8 mouse cellular contexts compared by ENCODE assay signal in genomic region chr2:85047081-85047480, GRCm38 (mm10). TPM values are rescaled to one million over a fixed set of nuclear protein-coding genes. Genes with fewer than 3 reads are reported as not detected.
A peak's percentile ranks its signal among the peaks of the same experiment; 100 is the strongest.
DNase-seq lines count a peak whose midpoint lies in the region; ATAC-seq and TF ChIP-seq lines count a peak whose summit lies in the region.

No protein-coding gene starts in this region.

- peak overlapping the region; percentile 19; the same call in 1 of the 2 replicates for H3K9ac ChIP-seq in embryonic facial prominence, embryonic 15.5 days
- H3K9ac ChIP-seq in midbrain, postnatal 0 days (replicated peaks; ENCODE audit: low read length, poor library complexity, severe bottlenecking): peak overlapping the region; percentile 79

- peak; percentile 51 for DNase-seq in kidney, adult 9 months
- DNase-seq in kidney, postnatal 36 days: no peak
- no peak for DNase-seq in limb, embryonic 10.5 days (ENCODE audit: low spot score)
- DNase-seq in midbrain, postnatal 0 days (ENCODE audit: low spot score): no peak
- no peak for DNase-seq in layer of hippocampus, postnatal 14 days (ENCODE audit: low spot score in 2 of 2)
- DNase-seq in left cerebral cortex, postnatal 10 days (ENCODE audit: extremely low spot score in 1 of 2, low spot score in 2 of 2): no peak
- no peak for DNase-seq in right cerebral cortex, postnatal 10 days (ENCODE audit: low spot score in 2 of 2)

- H3K4me3 ChIP-seq in embryonic facial prominence, embryonic 15.5 days (replicated peaks): peak overlapping the region; percentile 73
- H3K4me3 ChIP-seq in limb, embryonic 10.5 days: peak overlapping the region; percentile 83
- H3K4me3 ChIP-seq in midbrain, postnatal 0 days (ENCODE audit: low read depth, low read length): peak overlapping the region; percentile 72

- peaks cover 48% of the 10 kb centered on the region for H3K4me1 ChIP-seq in embryonic facial prominence, embryonic 15.5 days
- H3K4me1 ChIP-seq in limb, embryonic 10.5 days: peaks cover 40% of the 10 kb centered on the region
- H3K4me1 ChIP-seq in midbrain, postnatal 0 days (ENCODE audit: insufficient read depth, low read length): peaks cover 11% of the 10 kb centered on the region; the same call in 1 of the 2 replicates

- 41% methylated on average over 10 of the region's 10 CpGs for WGBS in embryonic facial prominence, embryonic 15.5 days
- WGBS in limb, embryonic 10.5 days: 64% methylated on average over 10 of the region's 10 CpGs
- WGBS in midbrain, postnatal 0 days: 50% methylated on average over 10 of the region's 10 CpGs

- no peak for TF ChIP-seq CTCF in midbrain, postnatal 0 days (IDR thresholded peaks at IDR 0.05)

- peaks cover 53% of the 10 kb centered on the region for H3K36me3 ChIP-seq in embryonic facial prominence, embryonic 15.5 days
- peaks cover 60% of the 10 kb centered on the region for H3K36me3 ChIP-seq in limb, embryonic 10.5 days
- H3K36me3 ChIP-seq in midbrain, postnatal 0 days (ENCODE audit: insufficient read depth, low read length): peaks cover 49% of the 10 kb centered on the region

- H3K27ac ChIP-seq in embryonic facial prominence, embryonic 15.5 days (replicated peaks): peak overlapping the region; percentile 99
- H3K27ac ChIP-seq in limb, embryonic 10.5 days: peak overlapping the region; percentile 90; the same call in 1 of the 2 replicates
- peak overlapping the region; percentile 86 for H3K27ac ChIP-seq in midbrain, postnatal 0 days (ENCODE audit: low read depth, low read length)

- intact Hi-C loops in left cerebral cortex, postnatal 10 days (cut with DNase I): loop anchor here (10.0 kb wide), 1 partner anchor 312 kb away; the partner anchor contains the start of gene Ypel4

- H3K27me3 ChIP-seq in embryonic facial prominence, embryonic 15.5 days: no peaks in the 10 kb centered on the region
- no peaks in the 10 kb centered on the region for H3K27me3 ChIP-seq in limb, embryonic 10.5 days (ENCODE audit: low read depth, poor library complexity, severe bottlenecking)
- H3K27me3 ChIP-seq in midbrain, postnatal 0 days (ENCODE audit: insufficient read depth, low read length): no peaks in the 10 kb centered on the region

- no peak for ATAC-seq in embryonic facial prominence, embryonic 15.5 days (ENCODE audit: insufficient number of reproducible peaks, low FRiP score, low TSS enrichment, low read depth)
- ATAC-seq in midbrain, postnatal 0 days (ENCODE audit: low FRiP score): no peak

- H3K9me3 ChIP-seq in embryonic facial prominence, embryonic 15.5 days (replicated peaks): no peaks in the 10 kb centered on the region
- H3K9me3 ChIP-seq in limb, embryonic 10.5 days (replicated peaks): no peaks in the 10 kb centered on the region
- H3K9me3 ChIP-seq in midbrain, postnatal 0 days (ENCODE audit: low read length): no peaks in the 10 kb centered on the region

- H3K4me2 ChIP-seq in embryonic facial prominence, embryonic 15.5 days (replicated peaks): peak overlapping the region; percentile 69
- peak overlapping the region; percentile 72 for H3K4me2 ChIP-seq in midbrain, postnatal 0 days (ENCODE audit: low read depth, low read length, poor library complexity, severe bottlenecking)

RNA-seq across cellular contexts. Expression of gene Tnks1bp1, which starts 0.7 kb away (rescaled TPM):
- 63.8 and 68.0 TPM in 2 replicates for polyA plus RNA-seq in embryonic facial prominence, embryonic 15.5 days (2015; fragmentation: Nextera tagmentation; extraction: Ambion mirVana)
- polyA plus RNA-seq in limb, embryonic 10.5 days (2016; fragmentation: Nextera tagmentation; extraction: Ambion mirVana): 28.7 and 32.0 TPM in 2 replicates
- total RNA-seq in midbrain, postnatal 0 days (2014; rRNA removed): 86.8 and 102 TPM in 2 replicates
- 18.0 and 18.8 TPM in 2 replicates for polyA plus RNA-seq in midbrain, postnatal 0 days (2015; fragmentation: Nextera tagmentation; extraction: Ambion mirVana)
- 100 to 1,000 TPM; 128 to 141 TPM for total RNA-seq in layer of hippocampus, postnatal 14 days (2021)
- 10 to 100 TPM; 77.8 to 88.7 TPM for total RNA-seq in left cerebral cortex, postnatal 10 days (2021)

RNA-seq across cellular contexts. Expression of gene P2rx3, which starts 9.8 kb away (rescaled TPM):
- 1.2 and 1.7 TPM in 2 replicates for polyA plus RNA-seq in embryonic facial prominence, embryonic 15.5 days (2015; fragmentation: Nextera tagmentation; extraction: Ambion mirVana)
- 2.1 and 2.8 TPM in 2 replicates for polyA plus RNA-seq in limb, embryonic 10.5 days (2016; fragmentation: Nextera tagmentation; extraction: Ambion mirVana)
- total RNA-seq in midbrain, postnatal 0 days (2014; rRNA removed): 0.14 and 2.7 TPM in 2 replicates
- polyA plus RNA-seq in midbrain, postnatal 0 days (2015; fragmentation: Nextera tagmentation; extraction: Ambion mirVana): 0.48 and 0.88 TPM in 2 replicates
- 1 to 10 TPM; 2.8 to 3.4 TPM for total RNA-seq in layer of hippocampus, postnatal 14 days (2021)
- 1 to 10 TPM; 1.9 to 2.2 TPM for total RNA-seq in left cerebral cortex, postnatal 10 days (2021)

RNA-seq across cellular contexts. Expression of gene Ssrp1, which starts 10.0 kb away (rescaled TPM):
- polyA plus RNA-seq in embryonic facial prominence, embryonic 15.5 days (2015; fragmentation: Nextera tagmentation; extraction: Ambion mirVana): 236 and 250 TPM in 2 replicates
- 421 and 433 TPM in 2 replicates for polyA plus RNA-seq in limb, embryonic 10.5 days (2016; fragmentation: Nextera tagmentation; extraction: Ambion mirVana)
- total RNA-seq in midbrain, postnatal 0 days (2014; rRNA removed): 137 and 153 TPM in 2 replicates
- 123 TPM in 2 replicates for polyA plus RNA-seq in midbrain, postnatal 0 days (2015; fragmentation: Nextera tagmentation; extraction: Ambion mirVana)
- total RNA-seq in layer of hippocampus, postnatal 14 days (2021): 100 to 1,000 TPM; 104 TPM
- 100 to 1,000 TPM; 101 to 105 TPM for total RNA-seq in left cerebral cortex, postnatal 10 days (2021)

RNA-seq across cellular contexts. Expression of gene Prg3, which starts 59.1 kb away (rescaled TPM):
- not detected in 2 replicates for polyA plus RNA-seq in embryonic facial prominence, embryonic 15.5 days (2015; fragmentation: Nextera tagmentation; extraction: Ambion mirVana)
- polyA plus RNA-seq in limb, embryonic 10.5 days (2016; fragmentation: Nextera tagmentation; extraction: Ambion mirVana): 0.15 TPM in 1 of 2 replicates, not detected in the other
- not detected in 2 replicates for total RNA-seq in midbrain, postnatal 0 days (2014; rRNA removed)
- not detected in 2 replicates for polyA plus RNA-seq in midbrain, postnatal 0 days (2015; fragmentation: Nextera tagmentation; extraction: Ambion mirVana)
- total RNA-seq in layer of hippocampus, postnatal 14 days (2021): not detected
- total RNA-seq in left cerebral cortex, postnatal 10 days (2021): not detected
